Mouse (Mus musculus): ENCODE data around the gene Fance.
"Not testable (repeated sequence)": the region's sequence is repeated elsewhere in the genome, so short reads cannot be mapped to it uniquely, and the experiment has no call there.

The Fance gene

GRCm38 (mm10) chr17:28350466-28351352 lies 37.4 kb downstream of the Fance start, which contains the start of gene Tead3:
Gene Tead3, minus strand, starts transcription at chr17:28350817.
- peak; percentile 85 for DNase-seq

DNA sequence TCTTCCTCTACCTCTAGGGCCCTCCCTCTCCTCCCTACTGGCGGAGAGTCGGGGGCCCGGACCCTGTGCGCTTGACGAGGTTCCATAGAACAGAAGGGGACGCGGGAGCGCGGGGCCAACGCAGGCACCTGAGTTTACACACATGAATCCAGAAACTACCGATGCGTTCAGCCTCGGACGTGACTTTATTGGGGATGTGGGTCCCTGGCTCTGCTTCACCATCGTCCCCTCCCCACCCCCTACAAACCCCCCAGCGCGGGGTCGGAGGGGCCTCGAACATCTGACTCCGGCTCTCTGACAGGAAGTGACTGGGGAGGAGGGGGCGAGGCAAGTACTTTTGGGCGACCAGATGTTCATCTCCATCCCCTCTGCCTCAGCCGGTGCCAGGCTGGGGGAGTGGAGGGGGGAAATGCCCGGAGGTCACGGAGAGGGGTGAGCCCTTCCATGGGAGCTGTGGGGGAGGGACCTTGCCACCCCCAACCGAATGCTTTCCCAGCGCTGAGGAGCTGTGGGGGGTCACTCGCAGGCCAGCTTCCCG lies 38.1 kb downstream of the Fance start:
- peak; percentile 58 for DNase-seq

DNA sequence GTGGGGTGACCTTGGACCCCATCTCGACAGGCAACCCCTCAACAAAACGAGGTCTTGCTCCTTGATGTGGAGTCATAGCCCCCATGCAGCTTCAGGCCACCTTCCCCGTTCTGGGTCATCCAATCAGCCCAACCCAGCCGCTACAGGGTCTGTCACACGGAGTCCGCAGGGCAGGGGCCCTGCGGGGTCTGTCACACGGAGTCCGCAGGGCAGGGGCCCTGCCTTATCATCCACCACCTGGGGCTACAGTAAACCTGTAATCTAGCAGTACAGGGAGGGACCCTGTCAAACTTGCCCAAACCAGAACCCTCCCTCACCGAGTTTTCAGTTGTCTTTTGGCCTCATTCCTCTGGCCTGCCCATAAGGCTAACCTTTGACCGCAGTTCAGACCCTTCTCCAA lies 38.7 kb downstream of the Fance start:
- DNase-seq = no peak

- DNase-seq = no peak
Observed at GRCm38 (mm10) chr17:28355871-28356270, 42.6 kb downstream of the Fance start.

- DNase-seq = not testable (repeated sequence)
Observed at GRCm38 (mm10) chr17:28358576-28359261, 45.4 kb downstream of the Fance start.

DNA sequence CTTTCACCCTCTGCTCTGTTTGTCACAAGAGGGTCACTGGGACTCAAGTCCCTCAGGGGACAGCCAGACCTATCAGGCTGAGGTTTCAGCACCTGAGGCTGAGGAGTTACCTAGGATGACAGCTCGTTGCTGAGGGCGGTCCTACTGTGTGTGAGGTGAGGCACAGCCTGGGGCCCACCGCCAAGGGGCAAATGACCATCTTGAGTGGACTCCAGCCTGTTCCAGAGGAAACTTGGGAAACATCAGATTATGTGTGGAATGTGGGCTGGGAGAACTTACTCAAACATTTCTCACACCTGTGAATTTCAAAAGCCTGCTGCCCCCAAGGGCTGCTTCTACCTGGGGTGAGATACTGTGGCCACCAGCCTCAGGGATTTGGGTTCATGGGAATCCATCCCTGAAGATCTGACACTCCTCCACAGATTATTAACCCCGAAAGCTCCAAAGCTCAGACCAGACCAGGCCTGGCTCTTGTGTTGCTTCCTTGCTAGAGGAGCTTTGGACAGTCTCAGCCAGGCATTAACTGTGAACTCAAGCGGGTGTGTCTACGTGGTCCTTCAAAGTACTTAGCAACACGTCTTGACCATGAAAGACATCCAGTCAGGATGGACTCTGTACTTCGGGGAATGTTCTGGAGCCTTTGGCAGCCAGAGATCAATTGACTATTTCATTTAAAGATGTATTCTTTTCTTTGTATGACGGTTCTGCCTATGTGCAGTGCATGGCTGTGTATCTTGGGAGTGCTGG lies 47.4 kb downstream of the Fance start:
- no peak for DNase-seq

DNA sequence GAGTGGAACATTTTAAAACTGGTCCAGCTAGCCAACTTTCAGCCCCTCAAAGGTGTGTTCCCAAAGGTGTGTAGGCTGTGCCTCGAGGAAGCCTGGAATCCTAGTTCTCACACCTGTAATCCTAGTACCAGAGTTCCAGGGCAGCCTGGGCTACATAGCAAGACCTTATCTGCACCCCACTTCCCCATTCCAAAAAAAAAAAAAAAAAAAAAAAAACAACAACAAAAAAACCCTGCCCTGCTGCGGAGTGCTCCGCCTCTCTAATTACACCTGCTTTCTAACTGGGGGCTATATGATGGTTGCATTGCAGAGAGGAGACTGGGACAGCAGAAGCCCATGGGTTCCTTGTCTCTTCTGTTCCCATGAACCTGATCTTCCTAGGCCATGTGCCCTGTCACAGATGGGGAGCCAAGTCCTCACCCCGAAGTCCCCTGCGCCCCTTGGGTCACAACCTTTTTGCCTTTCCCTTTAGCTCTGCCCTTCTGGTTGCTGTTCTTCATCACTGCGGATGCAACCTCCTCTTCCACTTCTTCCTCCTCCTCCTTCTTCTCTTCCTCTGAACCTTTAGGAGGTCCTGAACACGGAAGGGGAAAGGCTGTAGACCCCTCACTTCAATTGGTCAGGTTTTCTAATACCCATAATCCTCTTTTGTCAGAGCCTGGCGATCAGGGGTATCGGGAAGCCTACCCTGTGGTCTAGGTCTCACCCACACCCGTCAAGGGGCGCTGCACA lies 48.8 kb downstream of the Fance start:
- peak; percentile 46 for DNase-seq

DNA sequence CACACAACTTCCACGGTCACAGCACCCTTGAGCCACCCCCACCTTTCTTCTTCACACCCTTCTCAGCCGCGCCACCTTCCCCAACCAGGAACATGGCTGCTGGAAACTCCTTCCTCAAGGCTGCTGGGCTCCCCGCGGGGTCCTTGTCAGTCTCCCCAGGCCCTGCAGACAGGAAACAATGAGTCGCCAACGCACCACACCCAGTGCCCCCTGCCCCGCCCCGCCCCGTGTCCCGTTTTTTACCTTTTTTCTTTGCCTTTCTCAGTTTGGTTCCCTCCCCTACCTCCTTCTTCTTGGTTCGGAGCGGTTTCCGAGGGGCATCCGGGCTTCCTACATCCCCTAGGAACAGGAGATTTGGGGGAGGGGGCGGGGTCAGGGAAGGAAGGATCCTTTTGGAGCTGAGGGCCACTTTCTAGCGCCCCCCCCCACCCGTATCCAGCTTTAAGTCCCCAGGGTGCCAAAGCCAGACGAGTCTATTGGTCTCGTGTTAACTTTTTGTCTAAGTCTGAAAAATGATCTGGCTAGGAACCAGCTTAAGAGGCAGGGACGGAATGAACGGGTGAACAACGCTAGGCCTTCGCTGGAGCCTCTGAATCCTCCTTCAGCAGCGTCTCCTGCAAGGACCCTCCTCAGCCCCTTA lies 49.5 kb downstream of the Fance start:
- DNase-seq = no peak

DNA sequence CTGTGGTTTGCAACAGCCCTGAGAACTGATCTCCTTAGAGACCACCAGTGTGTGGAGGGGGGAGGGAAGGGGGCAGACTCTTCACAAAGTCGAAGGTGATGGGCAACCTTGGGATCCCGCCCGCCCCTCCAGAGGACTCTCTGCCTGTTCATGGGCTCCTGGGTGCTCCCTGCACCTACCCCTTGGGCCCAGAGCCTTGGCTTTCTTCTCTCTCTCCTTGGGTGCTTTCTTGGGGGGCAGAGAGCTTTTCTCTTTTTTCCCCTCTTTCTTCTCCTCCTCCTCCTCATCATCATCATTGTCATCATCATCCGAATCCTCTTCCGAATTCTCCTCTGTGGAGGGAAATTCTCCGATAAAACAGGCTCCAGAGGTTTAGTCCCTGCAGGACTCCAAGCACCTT lies 50.2 kb downstream of the Fance start:
- no peak for DNase-seq

DNA sequence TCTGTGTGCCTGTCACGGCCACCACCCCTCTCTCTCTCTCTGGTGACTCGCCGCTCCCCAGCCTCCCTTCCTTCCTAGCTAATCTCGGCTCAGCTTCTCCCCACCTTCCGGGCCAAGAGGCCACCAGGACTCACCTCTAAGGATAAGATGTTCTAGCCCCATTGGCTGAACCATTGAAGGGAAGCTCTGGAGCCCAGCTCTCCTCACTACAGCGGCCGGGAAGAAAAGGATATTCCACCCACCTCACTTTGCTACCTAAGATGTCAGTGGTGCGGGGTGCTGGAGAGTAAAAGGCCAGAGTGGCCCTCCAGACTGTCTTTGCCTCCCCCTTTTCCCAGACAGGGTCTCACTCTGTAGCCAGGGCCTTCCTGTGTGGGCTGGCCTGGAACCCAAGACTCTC lies 51.8 kb downstream of the Fance start, which contains the start of gene Tulp1:
Gene Tulp1, minus strand, starts transcription at position 101 of the 400 bp plus-strand sequence.
- DNase-seq = no peak

- DNase-seq = peak; percentile 88
Observed at GRCm38 (mm10) chr17:28368449-28368848, 55.1 kb downstream of the Fance start.

DNA sequence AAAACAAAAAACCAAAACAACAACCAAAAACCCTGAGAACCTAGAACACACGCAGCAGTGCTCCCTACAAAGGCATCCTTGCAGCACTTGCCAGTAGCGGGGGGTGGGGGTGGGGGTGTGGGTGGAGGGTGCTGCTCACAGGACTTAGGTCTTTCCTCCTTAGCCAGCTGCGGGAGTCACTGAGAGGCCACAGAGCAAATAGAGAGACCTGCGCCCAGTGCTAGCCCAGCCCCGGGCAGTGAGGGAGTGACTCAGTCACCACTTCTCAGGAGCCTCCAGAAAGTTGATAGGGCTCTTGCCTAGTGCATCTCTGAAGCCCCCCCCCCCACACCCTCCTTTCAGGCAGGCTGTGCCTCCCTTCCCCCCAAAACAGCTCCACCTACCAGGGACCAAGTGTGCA lies 55.7 kb downstream of the Fance start:
- DNase-seq = no peak

DNA sequence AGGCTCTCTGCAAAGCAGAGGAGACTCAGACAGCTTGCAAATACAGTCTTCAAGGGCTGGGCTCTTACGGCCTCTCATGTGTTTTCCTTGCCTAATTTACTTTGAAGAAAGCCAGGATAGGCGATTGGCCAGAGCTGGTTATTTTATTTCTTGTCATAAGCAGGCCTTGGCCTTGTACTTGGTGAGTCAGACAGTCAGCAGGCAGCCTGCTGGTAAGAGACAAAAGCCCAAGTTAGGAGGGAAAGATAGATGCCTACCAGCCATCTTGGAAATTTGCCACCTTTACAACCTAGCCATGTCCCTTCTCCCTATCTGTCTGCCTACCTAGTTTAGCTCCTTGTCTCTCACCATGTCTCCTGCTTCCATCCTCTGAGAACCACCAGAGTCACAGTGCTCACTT lies 58.0 kb downstream of the Fance start:
- DNase-seq = no peak

- DNase-seq = peak; percentile 74
Observed at GRCm38 (mm10) chr17:28371941-28372340, 58.6 kb downstream of the Fance start.

DNA sequence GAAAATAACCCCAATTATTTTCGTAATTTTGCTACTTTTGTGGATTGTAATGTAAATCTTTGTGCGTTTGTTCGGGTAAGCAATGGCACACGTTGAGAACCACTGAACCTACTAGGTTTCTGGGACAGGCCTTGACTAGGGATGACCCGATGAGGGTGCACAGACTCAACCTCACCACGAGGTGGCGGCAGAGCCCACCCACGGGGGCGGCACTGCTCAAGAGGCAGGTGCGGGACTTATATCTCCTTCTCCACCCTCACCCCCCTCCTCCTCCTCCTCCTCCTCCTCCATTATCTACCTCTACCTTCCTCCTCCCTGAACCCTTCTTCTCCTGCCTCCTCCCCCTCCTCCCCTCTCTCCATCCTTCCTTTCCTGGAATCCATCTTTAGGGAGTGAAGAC lies 60.5 kb downstream of the Fance start:
- DNase-seq = peak; percentile 77

DNA sequence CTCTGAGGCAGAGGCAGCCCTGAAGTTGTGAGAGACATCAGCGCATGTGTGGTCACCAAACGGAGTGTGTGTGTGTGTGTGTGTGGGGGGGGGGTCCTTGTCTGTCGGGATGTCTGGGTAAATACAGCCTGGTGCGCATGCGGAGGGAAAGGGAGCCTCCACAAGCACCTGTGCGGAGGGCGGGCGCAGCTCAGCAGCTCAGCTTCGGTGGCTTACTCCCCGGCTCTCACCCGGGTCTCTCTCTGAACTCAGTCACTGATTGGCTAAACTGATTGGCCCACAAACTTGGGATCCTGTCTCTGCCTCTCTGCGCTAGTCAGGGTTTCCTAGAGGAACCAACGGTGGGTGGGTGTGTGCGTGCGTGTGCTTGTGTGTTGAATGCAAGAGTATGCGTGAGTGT lies 61.2 kb downstream of the Fance start:
- DNase-seq = peak; percentile 53

DNA sequence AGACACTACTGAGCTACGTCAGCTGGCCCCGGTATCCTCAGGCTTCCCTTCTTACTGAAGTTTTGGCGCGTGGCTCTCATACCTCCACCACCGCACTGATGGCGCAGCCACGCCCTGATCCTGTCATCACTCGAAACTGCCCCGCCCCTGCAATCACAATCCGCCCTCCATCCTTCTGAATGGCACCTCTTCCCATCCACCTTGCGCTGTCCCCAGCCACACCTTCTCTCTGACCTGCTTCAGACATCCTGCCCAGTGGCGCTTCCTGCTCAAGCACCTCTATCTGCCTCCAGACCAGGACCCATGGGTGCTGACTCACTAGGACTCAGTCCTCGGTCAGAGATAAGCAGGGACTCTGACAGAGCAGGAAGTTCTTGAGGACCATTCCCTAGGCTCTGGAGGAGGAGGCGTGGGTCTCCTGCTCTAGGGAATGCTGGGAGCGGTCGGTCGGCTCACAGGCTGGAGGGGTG lies 62.3 kb downstream of the Fance start:
- no peak for DNase-seq
